Mouse (Mus musculus) embryonic facial prominence, embryonic 12.5 days (tissue): ENCODE measurements at regions not wholly inside any gene's neighbourhood (a gene's known extent, or its start where the extent isn't known, plus 50 kb on each side); places are given as distances from the start of the nearest gene placed in this dataset.
A peak's percentile ranks its signal among the peaks of the same experiment; 100 is the strongest.

ENCODE experiments used
- ATAC-seq: fragments of 200-750 bp; cut with Nextera tagmentation; 2 replicates; pipeline ENCODE4 v1.8.0; 2017; ENCODE audit not compliant: insufficient number of reproducible peaks, insufficient read depth, low FRiP score, low TSS enrichment
- H3K27ac ChIP-seq: fragments of 300-500 bp; sonication (generic); 2 replicates; pipeline ENCODE4 v1.5.1; 2016; ENCODE audit warnings: mild to moderate bottlenecking
- H3K27me3 ChIP-seq: fragments of 300-500 bp; sonication (generic); 2 replicates; pipeline ENCODE4 v1.6.1; 2016; ENCODE audit warnings: mild to moderate bottlenecking, moderate library complexity
- H3K36me3 ChIP-seq: fragments of 300-500 bp; sonication (generic); 2 replicates; pipeline ENCODE4 v1.6.1; 2016; ENCODE audit warnings: mild to moderate bottlenecking
- H3K4me1 ChIP-seq: fragments of 300-500 bp; sonication (generic); 2 replicates; pipeline ENCODE4 v1.6.1; 2016
- H3K4me2 ChIP-seq: fragments of 300-500 bp; sonication (generic); replicated peaks from 2 replicates; pipeline ENCODE4 v1.6.1; 2016; ENCODE audit warnings: mild to moderate bottlenecking, moderate library complexity
- H3K4me3 ChIP-seq: fragments of 300-500 bp; sonication (generic); 2 replicates; pipeline ENCODE4 v1.5.1; 2016; ENCODE audit warnings: mild to moderate bottlenecking
- H3K9ac ChIP-seq: fragments of 300-500 bp; sonication (generic); 2 replicates; pipeline ENCODE4 v1.6.1; 2016; ENCODE audit warnings: mild to moderate bottlenecking, moderate library complexity
- H3K9me3 ChIP-seq: fragments of 300-500 bp; sonication (generic); 2 replicates; pipeline ENCODE4 v1.6.1; 2016; ENCODE audit warnings: mild to moderate bottlenecking, moderate library complexity
- WGBS: fragments of 180-500 bp; shearing (Covaris S2); methylation state at CpG from one replicate; pipeline ENCODE4 v1.1.7; 2016; 5-methylcytosine and 5-hydroxymethylcytosine counted together

GRCm38 (mm10) chr2:71666927-71667326 lies 78.5 kb upstream of the Itga6 start:
- WGBS: 82% methylated on average over 2 of the region's 2 CpGs
- H3K27me3 ChIP-seq: no peaks in the 10 kb centered on the region
- H3K4me3 ChIP-seq: no peak overlapping the region
- H3K4me1 ChIP-seq: no peaks in the 10 kb centered on the region
- H3K9ac ChIP-seq: no peak overlapping the region
- H3K4me2 ChIP-seq: no peak overlapping the region
- H3K36me3 ChIP-seq: no peaks in the 10 kb centered on the region
- no peak overlapping the region for H3K27ac ChIP-seq
- H3K9me3 ChIP-seq: no peaks in the 10 kb centered on the region
- no peak for ATAC-seq

GRCm38 (mm10) chr2:71667746-71668145 lies 77.7 kb upstream of the Itga6 start:
- Histone ChIP-seq H3K9ac (no peak overlapping the region), H3K4me1 (0 out of 2 replicates have a peak, but pooled peaks cover under 1% of the 10 kb centered on the region), H3K27ac (no peak overlapping the region), H3K9me3 (no peaks in the 10 kb centered on the region), H3K4me3 (no peak overlapping the region), H3K27me3 (no peaks in the 10 kb centered on the region), H3K36me3 (no peaks in the 10 kb centered on the region), H3K4me2 (no peak overlapping the region)
- ATAC-seq: no peak
- WGBS: 93% methylated on average over 3 of the region's 3 CpGs

GRCm38 (mm10) chr2:71670228-71670790 lies 75.1 kb upstream of the Itga6 start:
- Histone ChIP-seq H3K4me2 (no peak overlapping the region), H3K4me3 (no peak overlapping the region), H3K27me3 (no peaks in the 10 kb centered on the region), H3K9ac (no peak overlapping the region), H3K27ac (peak overlapping the region; percentile 63; the same call in 1 of the 2 replicates), H3K36me3 (no peaks in the 10 kb centered on the region), H3K4me1 (peaks cover 16% of the 10 kb centered on the region), H3K9me3 (no peaks in the 10 kb centered on the region)
- 84% methylated on average over 6 of the region's 6 CpGs for whole genome bisulfite sequencing
- no peak for ATAC-seq

- H3K9ac ChIP-seq: no peak overlapping the region
- no peaks in the 10 kb centered on the region for H3K27me3 ChIP-seq
- H3K4me3 ChIP-seq: no peak overlapping the region
- no peak overlapping the region for H3K27ac ChIP-seq
- peaks cover 16% of the 10 kb centered on the region for H3K4me1 ChIP-seq
- H3K9me3 ChIP-seq: no peaks in the 10 kb centered on the region
- H3K4me2 ChIP-seq: no peak overlapping the region
- WGBS: 63% methylated on average over 4 of the region's 4 CpGs
- ATAC-seq: no peak
- H3K36me3 ChIP-seq: no peaks in the 10 kb centered on the region
Measured at GRCm38 (mm10) chr2:71670882-71671281, 74.5 kb upstream of the Itga6 start.

GRCm38 (mm10) chr2:71673087-71673920 lies 72.1 kb upstream of the Itga6 start:
- ATAC-seq: no peak
- Histone ChIP-seq H3K9ac (no peak overlapping the region), H3K27ac (peak overlapping the region; percentile 66; the same call in 1 of the 2 replicates), H3K4me2 (no peak overlapping the region), H3K9me3 (no peaks in the 10 kb centered on the region), H3K4me3 (no peak overlapping the region), H3K27me3 (no peaks in the 10 kb centered on the region), H3K4me1 (peaks cover 16% of the 10 kb centered on the region), H3K36me3 (no peaks in the 10 kb centered on the region)
- 39% methylated on average over 18 of the region's 18 CpGs for WGBS

DNA sequence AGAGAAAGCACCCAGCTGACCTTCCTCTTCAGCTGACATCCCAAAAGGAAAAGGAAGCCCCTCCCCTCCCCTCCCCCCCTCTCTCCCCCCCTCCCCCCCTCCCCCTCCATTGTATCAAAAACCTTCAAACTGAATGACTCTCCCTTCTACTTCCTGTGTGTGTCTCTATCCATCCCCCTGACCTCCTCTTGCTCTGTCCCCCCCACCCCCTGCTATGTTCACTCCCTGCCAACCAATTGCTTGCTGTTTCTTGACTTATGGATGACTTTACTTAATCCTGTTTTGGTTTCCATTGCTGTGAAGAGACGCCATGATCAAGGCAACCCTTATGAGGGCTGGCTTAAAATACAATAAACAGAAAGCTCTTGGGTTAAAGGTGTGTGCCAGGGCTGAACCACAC lies 64.7 kb upstream of the Itga6 start:
- Histone ChIP-seq H3K9ac (no peak overlapping the region), H3K4me1 (no peaks in the 10 kb centered on the region), H3K9me3 (0 out of 2 replicates have a peak, but pooled peaks cover 6% of the 10 kb centered on the region), H3K36me3 (no peaks in the 10 kb centered on the region), H3K4me2 (no peak overlapping the region), H3K4me3 (no peak overlapping the region), H3K27me3 (no peaks in the 10 kb centered on the region; the same call in 1 of the 2 replicates), H3K27ac (peak overlapping the region; percentile 7; the same call in 1 of the 2 replicates)
- no peak for ATAC-seq
- WGBS: 17% methylated on average over 1 of the region's 1 CpGs

- ATAC-seq: no peak
- Histone ChIP-seq H3K9me3 (0 out of 2 replicates have a peak, but pooled peaks cover 6% of the 10 kb centered on the region), H3K9ac (no peak overlapping the region), H3K4me2 (no peak overlapping the region), H3K4me1 (no peaks in the 10 kb centered on the region), H3K27me3 (no peaks in the 10 kb centered on the region; the same call in 1 of the 2 replicates), H3K36me3 (no peaks in the 10 kb centered on the region), H3K4me3 (no peak overlapping the region), H3K27ac (peak overlapping the region; percentile 7; the same call in 1 of the 2 replicates)
- WGBS: 23% methylated on average over 4 of the region's 4 CpGs
Measured at GRCm38 (mm10) chr2:71681148-71681547, 64.3 kb upstream of the Itga6 start.

GRCm38 (mm10) chr2:71683375-71683774 lies 62.0 kb upstream of the Itga6 start:
- H3K36me3 ChIP-seq: no peaks in the 10 kb centered on the region
- H3K4me1 ChIP-seq: no peaks in the 10 kb centered on the region
- 0 out of 2 replicates have a peak, but pooled peaks cover 6% of the 10 kb centered on the region for H3K9me3 ChIP-seq
- H3K4me3 ChIP-seq: no peak overlapping the region
- H3K27me3 ChIP-seq: no peaks in the 10 kb centered on the region; the same call in 1 of the 2 replicates
- H3K4me2 ChIP-seq: no peak overlapping the region
- H3K27ac ChIP-seq: no peak overlapping the region
- no peak overlapping the region for H3K9ac ChIP-seq
- WGBS: 73% methylated on average over 4 of the region's 4 CpGs
- ATAC-seq: no peak

DNA sequence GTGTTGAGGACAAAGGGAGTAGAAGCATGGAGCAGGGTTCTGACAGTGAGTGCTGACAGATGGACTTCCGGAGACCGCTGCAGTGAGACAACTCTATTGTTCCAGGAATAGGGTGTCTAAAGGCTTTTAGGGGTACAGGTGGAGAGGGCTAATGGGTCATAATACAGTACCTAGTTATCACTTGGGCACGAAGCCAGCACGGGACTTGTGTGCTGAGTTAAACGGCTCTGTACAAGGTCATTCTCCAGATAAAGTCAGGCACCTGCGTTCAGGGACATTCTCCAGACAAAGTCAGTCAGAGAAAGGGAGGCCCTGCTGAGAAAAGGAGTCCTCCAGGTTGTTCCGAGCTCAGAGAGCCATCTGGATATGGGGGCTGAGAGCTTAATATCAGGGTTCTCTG lies 60.2 kb upstream of the Itga6 start:
- Histone ChIP-seq H3K4me3 (no peak overlapping the region), H3K9me3 (0 out of 2 replicates have a peak, but pooled peaks cover 2% of the 10 kb centered on the region), H3K4me1 (peaks cover under 1% of the 10 kb centered on the region; the same call in 1 of the 2 replicates), H3K36me3 (no peaks in the 10 kb centered on the region), H3K4me2 (no peak overlapping the region), H3K9ac (no peak overlapping the region), H3K27ac (no peak overlapping the region), H3K27me3 (no peaks in the 10 kb centered on the region; the same call in 1 of the 2 replicates)
- 82% methylated on average over 7 of the region's 7 CpGs for WGBS
- ATAC-seq: no peak

GRCm38 (mm10) chr2:71689041-71689440 lies 56.4 kb upstream of the Itga6 start:
- no peak overlapping the region for H3K9ac ChIP-seq
- 0 out of 2 replicates have a peak overlapping the region, but pooled peaks have one; percentile 50 for H3K27ac ChIP-seq
- 32% methylated on average over 4 of the region's 4 CpGs for WGBS
- no peak overlapping the region for H3K4me2 ChIP-seq
- H3K4me1 ChIP-seq: peaks cover 10% of the 10 kb centered on the region; the same call in 1 of the 2 replicates
- no peaks in the 10 kb centered on the region for H3K9me3 ChIP-seq
- no peaks in the 10 kb centered on the region for H3K27me3 ChIP-seq
- H3K36me3 ChIP-seq: no peaks in the 10 kb centered on the region
- no peak overlapping the region for H3K4me3 ChIP-seq
- no peak for ATAC-seq

- H3K4me3 ChIP-seq: no peak overlapping the region
- H3K4me2 ChIP-seq: no peak overlapping the region
- no peak overlapping the region for H3K9ac ChIP-seq
- no peak for ATAC-seq
- H3K27ac ChIP-seq: 0 out of 2 replicates have a peak overlapping the region, but pooled peaks have one; percentile 36
- peaks cover 10% of the 10 kb centered on the region; the same call in 1 of the 2 replicates for H3K4me1 ChIP-seq
- no peaks in the 10 kb centered on the region for H3K27me3 ChIP-seq
- WGBS: 74% methylated on average over 27 of the region's 27 CpGs
- H3K36me3 ChIP-seq: no peaks in the 10 kb centered on the region
- no peaks in the 10 kb centered on the region for H3K9me3 ChIP-seq
Measured at GRCm38 (mm10) chr2:71690277-71691161, 54.9 kb upstream of the Itga6 start.
